Mouse (Mus musculus) small intestine, adult 2 months (tissue): ENCODE data around the gene Fbxl16.

Experiments used
- CTCF ChIP-seq: fragments of 200-500 bp; IDR thresholded peaks from 2 replicates; pipeline ENCODE4 v1.5.1; 2012; ENCODE audit warnings: low read depth, mild to moderate bottlenecking, control low read depth, inconsistent platforms, low read length, moderate library complexity, mixed read lengths; ENCODE audit not compliant: insufficient replicate concordance, insufficient read length; ENCODE audit errors: extremely low read depth
- POLR2A ChIP-seq: fragments of 200-500 bp; IDR thresholded peaks from 2 replicates; pipeline ENCODE4 v1.6.1; 2012; ENCODE audit warnings: low read depth, mild to moderate bottlenecking, control low read depth, inconsistent platforms, low read length, moderate library complexity

GRCm38 (mm10) chr17:25867836-25868600, 59.1 kb downstream of the Fbxl16 start:
- TF ChIP-seq CTCF: no peak
- no peak for TF ChIP-seq POLR2A
